Mouse (Mus musculus) stomach, postnatal 0 days (tissue): ENCODE measurements at regions not wholly inside any gene's neighbourhood (a gene's known extent, or its start where the extent isn't known, plus 50 kb on each side); places are given as distances from the start of the nearest gene placed in this dataset.
A peak's percentile ranks its signal among the peaks of the same experiment; 100 is the strongest.

Experiments
- ATAC-seq: fragments of 200-750 bp; cut with Nextera tagmentation; 2 replicates; pipeline ENCODE4 v1.8.0; 2017; ENCODE audit not compliant: low FRiP score, low TSS enrichment
- DNase-seq: peaks from one replicate; pipeline ENCODE4 v3.0.0-alpha.2; 2016; ENCODE audit warnings: low spot score
- H3K27ac ChIP-seq: fragments of 300-500 bp; sonication (generic); replicated peaks from 2 replicates; pipeline ENCODE4 v1.5.1; 2014; ENCODE audit warnings: mild to moderate bottlenecking, control low read depth
- H3K27me3 ChIP-seq: fragments of 300-500 bp; sonication (generic); 2 replicates; pipeline ENCODE4 v1.6.1; 2014; ENCODE audit warnings: low read length; ENCODE audit not compliant: control insufficient read depth, insufficient read depth
- H3K36me3 ChIP-seq: fragments of 300-500 bp; sonication (generic); 2 replicates; pipeline ENCODE4 v1.6.1; 2014; ENCODE audit warnings: low read length, mixed read lengths; ENCODE audit not compliant: control insufficient read depth, insufficient read depth
- H3K4me1 ChIP-seq: fragments of 300-500 bp; sonication (generic); replicated peaks from 2 replicates; pipeline ENCODE4 v1.6.1; 2014; ENCODE audit warnings: antibody characterized with exemption; ENCODE audit not compliant: control insufficient read depth, insufficient read depth
- H3K4me2 ChIP-seq: fragments of 300-500 bp; sonication (generic); replicated peaks from 2 replicates; pipeline ENCODE4 v1.6.1; 2014; ENCODE audit warnings: low read depth, mild to moderate bottlenecking, control low read depth, moderate library complexity
- H3K4me3 ChIP-seq: fragments of 300-500 bp; sonication (generic); 2 replicates; pipeline ENCODE4 v1.5.1; 2014; ENCODE audit warnings: low read depth, low read length, control low read depth
- H3K9ac ChIP-seq: fragments of 300-500 bp; sonication (generic); 2 replicates; pipeline ENCODE4 v1.6.1; 2014; ENCODE audit warnings: mild to moderate bottlenecking, low read length, control low read depth, mixed read lengths
- H3K9me3 ChIP-seq: fragments of 300-500 bp; sonication (generic); 2 replicates; pipeline ENCODE4 v1.6.1; 2016; ENCODE audit warnings: low read length; ENCODE audit not compliant: control insufficient read depth
- CTCF ChIP-seq: IDR thresholded peaks from 2 replicates; pipeline ENCODE4 v1.5.1; 2016; ENCODE audit warnings: antibody characterized with exemption, low read depth, mild to moderate bottlenecking, moderate library complexity
- EP300 ChIP-seq: optimal IDR thresholded peaks from 2 replicates; pipeline ENCODE3; 2016; ENCODE audit warnings: antibody characterized with exemption
- WGBS: fragments of 180-500 bp; shearing (Covaris S2); extraction: QIAGEN DNeasy Blood & Tissue Kit; methylation state at CpG from one replicate; pipeline ENCODE4 v1.1.7; 2014; 5-methylcytosine and 5-hydroxymethylcytosine counted together

GRCm38 (mm10) chr1:177645897-177646535 is 83.6 kb upstream of the 1700016C15Rik start:
- H3K9ac ChIP-seq, result no peak overlapping the region
- no peak for TF ChIP-seq CTCF
- no peak for TF ChIP-seq EP300
- H3K36me3 ChIP-seq, result no peaks in the 10 kb centered on the region
- H3K4me2 ChIP-seq, result no peak overlapping the region
- no peaks in the 10 kb centered on the region for H3K27me3 ChIP-seq
- no peak overlapping the region for H3K27ac ChIP-seq
- 76% methylated on average over 5 of the region's 5 CpGs for WGBS
- no peak overlapping the region for H3K4me3 ChIP-seq
- H3K9me3 ChIP-seq, result no peaks in the 10 kb centered on the region
- ATAC-seq (peak; percentile 33; the same call in 1 of the 2 replicates), DNase-seq (no peak)
- H3K4me1 ChIP-seq, result no peaks in the 10 kb centered on the region

- H3K4me2 ChIP-seq, result no peak overlapping the region
- no peak for TF ChIP-seq CTCF
- no peak for TF ChIP-seq EP300
- 97% methylated on average over 1 of the region's 1 CpGs for WGBS
- H3K4me3 ChIP-seq, result no peak overlapping the region
- ATAC-seq, result no peak
- H3K4me1 ChIP-seq, result no peaks in the 10 kb centered on the region
- no peak for DNase-seq
- H3K9ac ChIP-seq, result no peak overlapping the region
- no peaks in the 10 kb centered on the region for H3K27me3 ChIP-seq
- no peaks in the 10 kb centered on the region for H3K36me3 ChIP-seq
- H3K27ac ChIP-seq, result no peak overlapping the region
- H3K9me3 ChIP-seq, result no peaks in the 10 kb centered on the region
These were observed 81.7 kb upstream of the 1700016C15Rik start for GRCm38 (mm10) chr1:177647876-177648275.

- no peak for DNase-seq
- Histone ChIP-seq H3K36me3 (no peaks in the 10 kb centered on the region), H3K9me3 (no peaks in the 10 kb centered on the region), H3K27me3 (no peaks in the 10 kb centered on the region), H3K9ac (no peak overlapping the region), H3K4me2 (no peak overlapping the region), H3K4me1 (no peaks in the 10 kb centered on the region), H3K27ac (no peak overlapping the region), H3K4me3 (no peak overlapping the region)
- WGBS, result 55% methylated on average over 4 of the region's 4 CpGs
- no peak for ATAC-seq
- TF ChIP-seq CTCF (no peak), EP300 (no peak)
These were observed 80.6 kb upstream of the 1700016C15Rik start for GRCm38 (mm10) chr1:177648974-177649373.

- Histone ChIP-seq H3K27me3 (no peaks in the 10 kb centered on the region), H3K4me3 (no peak overlapping the region), H3K36me3 (no peaks in the 10 kb centered on the region), H3K27ac (no peak overlapping the region), H3K4me1 (no peaks in the 10 kb centered on the region), H3K9me3 (no peaks in the 10 kb centered on the region), H3K4me2 (no peak overlapping the region), H3K9ac (no peak overlapping the region)
- DNase-seq, result no peak
- no peak for ATAC-seq
- 72% methylated on average over 5 of the region's 5 CpGs for WGBS
- no peak for TF ChIP-seq CTCF
- TF ChIP-seq EP300, result no peak
These were observed 78.4 kb upstream of the 1700016C15Rik start for GRCm38 (mm10) chr1:177651219-177651618.

- Histone ChIP-seq H3K4me3 (no peak overlapping the region), H3K27ac (no peak overlapping the region), H3K27me3 (no peaks in the 10 kb centered on the region), H3K9ac (no peak overlapping the region), H3K4me1 (no peaks in the 10 kb centered on the region), H3K36me3 (no peaks in the 10 kb centered on the region), H3K9me3 (no peaks in the 10 kb centered on the region), H3K4me2 (no peak overlapping the region)
- 78% methylated on average over 7 of the region's 7 CpGs for WGBS
- DNase-seq (no peak), ATAC-seq (no peak)
- TF ChIP-seq CTCF (no peak), EP300 (no peak)
These were observed 66.5 kb upstream of the 1700016C15Rik start for GRCm38 (mm10) chr1:177663163-177663562.

GRCm38 (mm10) chr1:177667041-177667791 is 62.4 kb upstream of the 1700016C15Rik start:
- Histone ChIP-seq H3K36me3 (no peaks in the 10 kb centered on the region), H3K27me3 (no peaks in the 10 kb centered on the region), H3K9ac (no peak overlapping the region), H3K4me3 (no peak overlapping the region), H3K4me2 (no peak overlapping the region), H3K27ac (no peak overlapping the region), H3K4me1 (no peaks in the 10 kb centered on the region), H3K9me3 (no peaks in the 10 kb centered on the region)
- ATAC-seq (no peak), DNase-seq (no peak)
- TF ChIP-seq CTCF (no peak), EP300 (no peak)
- WGBS, result 83% methylated on average over 8 of the region's 8 CpGs
